Mouse (Mus musculus) intestine, postnatal 0 days (tissue): ENCODE results near the gene Eml3. TPM values are rescaled to one million over a fixed set of nuclear protein-coding genes. Genes with fewer than 3 reads are reported as not detected.
A peak's percentile ranks its signal among the peaks of the same experiment; 100 is the strongest.

Source experiments
- ATAC-seq: fragments of 200-750 bp; cut with Nextera tagmentation; 2 replicates; pipeline ENCODE4 v1.8.0; 2017; ENCODE audit warnings: mild to moderate bottlenecking, moderate TSS enrichment, moderate library complexity
- H3K27ac ChIP-seq: fragments of 300-500 bp; sonication (generic); 2 replicates; pipeline ENCODE4 v1.5.1; 2014; ENCODE audit warnings: mild to moderate bottlenecking, low read depth, low read length, moderate library complexity
- H3K27me3 ChIP-seq: fragments of 300-500 bp; sonication (generic); replicated peaks from 2 replicates; pipeline ENCODE4 v1.6.1; 2014; ENCODE audit warnings: low read length, mixed read lengths; ENCODE audit not compliant: control insufficient read depth, insufficient read depth
- H3K36me3 ChIP-seq: fragments of 300-500 bp; sonication (generic); 2 replicates; pipeline ENCODE4 v1.6.1; 2014; ENCODE audit warnings: mild to moderate bottlenecking, moderate library complexity; ENCODE audit not compliant: control insufficient read depth, insufficient read depth
- H3K4me1 ChIP-seq: fragments of 300-500 bp; sonication (generic); replicated peaks from 2 replicates; pipeline ENCODE4 v1.6.1; 2014; ENCODE audit warnings: antibody characterized with exemption, low read length, mixed read lengths; ENCODE audit not compliant: control insufficient read depth, insufficient read depth
- H3K4me2 ChIP-seq: fragments of 300-500 bp; sonication (generic); replicated peaks from 2 replicates; pipeline ENCODE4 v1.6.1; 2014; ENCODE audit warnings: low read depth, mild to moderate bottlenecking, moderate library complexity
- H3K4me3 ChIP-seq: fragments of 300-500 bp; sonication (generic); 2 replicates; pipeline ENCODE4 v1.5.1; 2014; ENCODE audit warnings: low read depth, low read length
- H3K9ac ChIP-seq: fragments of 300-500 bp; sonication (generic); 2 replicates; pipeline ENCODE4 v1.6.1; 2014; ENCODE audit warnings: mild to moderate bottlenecking, low read depth, low read length
- H3K9me3 ChIP-seq: fragments of 300-500 bp; sonication (generic); 2 replicates; pipeline ENCODE4 v1.6.1; 2016; ENCODE audit warnings: mixed run types; ENCODE audit not compliant: control insufficient read depth
- CTCF ChIP-seq: sonication (generic); IDR thresholded peaks from 2 replicates; pipeline ENCODE4 v1.5.1; 2016; ENCODE audit warnings: low read depth, mild to moderate bottlenecking, control low read depth, antibody characterized with exemption, moderate library complexity
- WGBS: fragments of 180-500 bp; shearing (Covaris S2); extraction: QIAGEN DNeasy Blood & Tissue Kit; methylation state at CpG from one replicate; pipeline ENCODE4 v1.1.7; 2014; 5-methylcytosine and 5-hydroxymethylcytosine counted together
- polyA plus RNA-seq: library from polyadenylated mRNA; unstranded; fragments of >200 nt; fragmentation: Nextera tagmentation; extraction: Ambion mirVana; gene quantifications from 2 replicates; pipeline ENCODE4 v1.2.1, GENCODE M21; 2015

Eml3 gene
- polyA plus RNA-seq, 1 experiment from 2014 or later: 12.0 TPM

DNA sequence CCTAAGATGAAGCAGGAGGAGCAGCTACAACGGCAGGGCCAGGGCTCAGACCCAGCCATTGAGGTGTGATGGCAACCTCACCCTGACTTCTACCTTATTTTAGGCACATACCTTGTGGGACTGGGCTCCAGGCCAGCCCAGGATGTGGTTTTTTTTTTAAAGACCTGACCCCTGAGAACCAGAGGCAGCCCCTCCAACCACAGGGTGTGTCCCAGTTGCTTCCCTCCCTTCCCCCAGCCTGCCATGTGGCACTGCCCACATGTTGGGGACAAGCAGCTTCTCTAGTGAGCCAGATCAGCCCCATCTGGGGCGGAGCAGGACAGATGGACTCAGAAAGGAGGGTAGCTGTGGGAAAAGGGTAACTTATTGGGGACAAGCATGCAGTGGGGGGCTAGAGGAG, 2.6 kb upstream of the Eml3 start:
- 85% methylated on average over 2 of the region's 2 CpGs for WGBS
- Histone ChIP-seq H3K9ac (no peak overlapping the region), H3K9me3 (no peaks in the 10 kb centered on the region), H3K27ac (no peak overlapping the region), H3K36me3 (peaks cover 36% of the 10 kb centered on the region; the same call in 1 of the 2 replicates), H3K4me3 (no peak overlapping the region), H3K4me1 (no peaks in the 10 kb centered on the region), H3K27me3 (no peaks in the 10 kb centered on the region), H3K4me2 (no peak overlapping the region)
- no peak for ATAC-seq
- no peak for TF ChIP-seq CTCF

DNA sequence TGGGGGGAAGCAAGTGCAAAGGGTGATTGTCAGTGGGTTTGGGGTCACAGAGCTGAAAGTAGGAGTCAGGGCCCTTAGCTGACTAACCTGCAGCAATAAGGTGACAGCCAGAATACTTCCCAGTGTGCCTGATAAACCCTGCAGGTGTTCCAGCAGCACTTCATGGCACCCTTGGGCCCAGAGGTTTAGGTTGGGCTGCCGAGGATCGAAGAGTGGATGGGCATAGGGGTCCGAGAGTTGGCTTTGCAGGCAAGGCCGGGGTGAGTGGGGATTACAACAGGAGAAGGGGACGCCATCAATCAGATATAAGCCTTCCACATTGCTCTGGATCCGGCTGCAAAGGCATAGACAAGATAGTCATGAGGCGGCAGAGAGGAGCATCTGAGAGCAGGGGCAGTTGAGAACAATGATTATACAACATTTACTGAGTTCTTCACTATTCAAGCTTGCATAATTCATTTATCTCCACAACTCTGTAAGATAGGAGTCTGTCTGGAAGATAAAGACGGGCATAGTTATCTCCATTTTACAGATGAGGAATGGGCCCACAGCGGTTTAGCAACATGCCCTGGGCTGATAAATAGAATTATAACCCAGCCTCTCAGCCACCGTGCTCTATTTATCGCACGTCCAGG, 1.3 kb upstream of the Eml3 start:
- TF ChIP-seq CTCF: no peak
- no peaks in the 10 kb centered on the region for H3K4me1 ChIP-seq
- H3K9me3 ChIP-seq: no peaks in the 10 kb centered on the region
- no peak overlapping the region for H3K4me2 ChIP-seq
- no peak for ATAC-seq
- no peaks in the 10 kb centered on the region for H3K27me3 ChIP-seq
- H3K4me3 ChIP-seq: no peak overlapping the region
- H3K9ac ChIP-seq: no peak overlapping the region
- peaks cover 35% of the 10 kb centered on the region; the same call in 1 of the 2 replicates for H3K36me3 ChIP-seq
- whole genome bisulfite sequencing: 72% methylated on average over 12 of the region's 12 CpGs
- no peak overlapping the region for H3K27ac ChIP-seq

DNA sequence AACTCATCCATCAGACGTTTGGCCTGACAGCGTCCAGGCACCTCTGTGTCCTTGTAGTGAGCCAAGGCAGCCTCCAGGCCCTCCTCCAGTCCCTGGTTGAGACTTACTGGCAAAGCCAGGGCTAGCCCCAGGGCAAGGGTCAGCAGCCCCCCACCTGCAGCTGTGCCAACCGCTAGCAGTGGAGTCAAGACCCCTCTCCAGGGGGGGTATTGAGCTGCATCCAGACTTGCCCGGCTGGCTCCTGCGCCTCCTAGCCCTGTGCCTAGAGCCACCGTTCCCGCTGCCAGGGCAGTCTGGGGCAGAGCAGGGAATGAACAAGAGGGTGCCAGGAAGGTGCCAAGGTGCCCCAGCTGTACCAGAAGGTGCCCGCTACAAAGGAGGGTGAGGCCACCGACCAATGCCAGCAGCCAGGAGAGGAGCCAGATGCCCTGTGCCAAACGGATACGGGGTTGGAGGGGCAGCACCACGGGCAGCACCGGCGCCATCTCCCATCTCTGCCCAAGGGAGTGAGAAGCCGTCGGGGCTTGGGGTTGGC, 596 bp upstream of the Eml3 start:
- H3K4me1 ChIP-seq: no peaks in the 10 kb centered on the region
- peak overlapping the region; percentile 85; the same call in 1 of the 2 replicates for H3K9ac ChIP-seq
- peak overlapping the region; percentile 84 for H3K4me3 ChIP-seq
- 31% methylated on average over 16 of the region's 16 CpGs for WGBS
- no peaks in the 10 kb centered on the region for H3K9me3 ChIP-seq
- no peak; the same call in 1 of the 2 replicates for ATAC-seq
- H3K27me3 ChIP-seq: no peaks in the 10 kb centered on the region
- H3K27ac ChIP-seq: peak overlapping the region; percentile 88; the same call in 1 of the 2 replicates
- H3K36me3 ChIP-seq: peaks cover 33% of the 10 kb centered on the region; the same call in 1 of the 2 replicates
- peak overlapping the region; percentile 95 for H3K4me2 ChIP-seq
- TF ChIP-seq CTCF: no peak

DNA sequence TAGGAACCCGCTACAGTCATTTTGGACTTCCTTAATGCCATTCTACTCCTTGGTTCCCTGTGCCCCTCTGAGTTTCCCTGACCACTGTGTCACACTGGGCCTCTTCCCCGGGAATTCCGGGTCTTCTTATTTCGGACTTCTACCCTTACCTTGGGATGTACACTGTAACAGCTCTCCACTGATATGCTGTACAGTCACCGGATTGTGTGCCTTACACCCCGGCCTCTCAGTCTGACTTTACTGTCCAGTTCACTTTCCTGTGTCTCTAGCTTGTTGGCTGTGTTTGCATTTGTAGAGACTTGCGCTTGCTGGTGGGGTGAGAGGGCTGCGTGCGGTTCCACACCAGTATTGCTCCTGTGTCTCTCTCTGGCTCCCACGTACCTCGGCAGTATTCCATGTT, 765 bp downstream of the Eml3 start:
- ATAC-seq: no peak
- no peak for TF ChIP-seq CTCF
- H3K36me3 ChIP-seq: peaks cover 42% of the 10 kb centered on the region
- H3K4me3 ChIP-seq: peak overlapping the region; percentile 84
- H3K9me3 ChIP-seq: no peaks in the 10 kb centered on the region
- H3K9ac ChIP-seq: peak overlapping the region; percentile 85
- H3K27ac ChIP-seq: peak overlapping the region; percentile 88
- no peaks in the 10 kb centered on the region for H3K27me3 ChIP-seq
- no peaks in the 10 kb centered on the region for H3K4me1 ChIP-seq
- peak overlapping the region; percentile 95 for H3K4me2 ChIP-seq
- 2% methylated on average over 11 of the region's 11 CpGs for WGBS

DNA sequence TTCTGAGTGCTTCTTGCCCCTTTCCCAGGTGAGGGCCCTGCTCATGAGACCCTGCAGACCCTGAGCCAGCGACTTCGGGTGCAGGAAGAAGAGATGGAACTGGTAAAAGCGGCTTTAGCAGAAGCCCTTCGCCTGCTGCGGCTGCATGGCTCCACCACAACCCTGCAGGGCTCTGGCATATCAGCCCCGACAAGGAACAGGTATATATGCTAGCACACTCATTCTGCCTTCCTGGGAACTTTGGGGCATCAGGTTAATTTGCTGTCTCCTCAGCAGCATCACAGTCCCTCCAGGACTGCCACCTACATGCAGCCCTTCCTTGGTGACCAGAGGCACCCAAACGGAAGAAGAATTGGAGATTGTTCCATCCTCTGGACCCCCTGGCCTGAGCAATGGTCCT, 1.4 kb downstream of the Eml3 start:
- no peaks in the 10 kb centered on the region for H3K4me1 ChIP-seq
- no peak overlapping the region for H3K27ac ChIP-seq
- no peak overlapping the region for H3K9ac ChIP-seq
- H3K4me3 ChIP-seq: peak overlapping the region; percentile 84; the same call in 1 of the 2 replicates
- no peak for ATAC-seq
- H3K9me3 ChIP-seq: no peaks in the 10 kb centered on the region
- H3K36me3 ChIP-seq: peaks cover 41% of the 10 kb centered on the region
- no peaks in the 10 kb centered on the region for H3K27me3 ChIP-seq
- TF ChIP-seq CTCF: no peak
- peak overlapping the region; percentile 95 for H3K4me2 ChIP-seq
- WGBS: 72% methylated on average over 7 of the region's 7 CpGs

DNA sequence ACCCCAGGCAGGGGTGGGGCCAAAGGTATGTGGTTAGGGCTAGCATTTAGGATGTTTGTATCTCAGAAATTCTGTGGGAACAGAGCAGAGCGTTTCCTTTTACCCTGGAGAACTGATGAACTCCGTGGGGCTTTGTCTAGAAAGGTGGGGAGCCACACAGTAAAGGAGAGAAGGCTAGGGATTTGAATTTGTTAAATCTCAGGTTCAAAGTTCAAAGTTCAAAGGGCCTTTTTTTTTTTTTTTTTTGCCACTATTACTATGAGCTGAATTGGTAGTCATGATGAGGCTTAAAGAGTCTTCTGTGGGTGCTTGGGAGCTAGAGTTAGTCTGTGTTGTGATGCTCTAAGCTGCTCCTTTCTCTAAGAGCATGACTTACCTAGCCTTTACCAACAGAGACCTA, 7.4 kb downstream of the Eml3 start:
- Histone ChIP-seq H3K27me3 (no peaks in the 10 kb centered on the region), H3K9ac (no peak overlapping the region), H3K27ac (no peak overlapping the region), H3K4me3 (no peak overlapping the region), H3K36me3 (peaks cover 58% of the 10 kb centered on the region), H3K9me3 (no peaks in the 10 kb centered on the region), H3K4me2 (no peak overlapping the region), H3K4me1 (no peaks in the 10 kb centered on the region; the same call in 1 of the 2 replicates)
- no peak for TF ChIP-seq CTCF
- no peak for ATAC-seq
- WGBS: 65% methylated on average over 2 of the region's 2 CpGs
